In genomic region chr5:18359376-18360280, GRCm38 (mm10) we compare ENCODE assay signal across 10 mouse cellular contexts. TPM values are rescaled to one million over a fixed set of nuclear protein-coding genes. Genes with fewer than 3 reads are reported as not detected.
DNase-seq lines count a peak whose midpoint lies in the region; ATAC-seq and TF ChIP-seq lines count a peak whose summit lies in the region.
"Had no signal": no experiment of that assay in that cellular context is flagged by ENCODE, and none has a peak within 500 bp of the region (broad histone marks: within the 10 kb centered on the region; RNA-seq: fewer than 3 reads in every experiment).

No protein-coding gene starts in this region.

- DNase-seq in liver, adult 2 months (ENCODE audit: extremely low read depth, low read depth, low spot score): peak; percentile 42
- no peak for DNase-seq in liver
- peak; percentile 62 to 67 for DNase-seq in cerebellum, postnatal 36 days
- DNase-seq in gastrocnemius, postnatal 14 days: peak; percentile 33
- peak; percentile 81 for DNase-seq in intestine, embryonic 14.5 days (ENCODE audit: low spot score)
- peak; percentile 50 for DNase-seq in left cerebral cortex, postnatal 4 days
- DNase-seq in testis, postnatal 14 days (ENCODE audit: low spot score): peak; percentile 35

- peak overlapping the region; percentile 85 for H3K9ac ChIP-seq in liver, adult 2 months (ENCODE audit: low read depth, low read length)
- H3K9ac ChIP-seq in intestine, embryonic 14.5 days (ENCODE audit: low read length): peak overlapping the region; percentile 87
- peak overlapping the region; percentile 91 for H3K9ac ChIP-seq in midbrain, embryonic 15.5 days

- 1% methylated on average over 75 of the region's 76 CpGs for WGBS in liver, adult 2 months
- 1% methylated on average over 76 of the region's 76 CpGs for WGBS in intestine, embryonic 14.5 days
- WGBS in midbrain, embryonic 15.5 days: under 1% methylated on average over 76 of the region's 76 CpGs

- ATAC-seq in intestine, embryonic 14.5 days (replicated peaks; ENCODE audit: low FRiP score, low TSS enrichment, low read depth): peak; percentile 88
- peak; percentile 89 for ATAC-seq in midbrain, embryonic 15.5 days (replicated peaks)

- intact Hi-C loops in gastrocnemius, postnatal 14 days (cut with DNase I; ENCODE audit: low total_unique reads): no loop called here
- intact Hi-C loops in left cerebral cortex, postnatal 4 days (cut with DNase I): loop anchor here (5.0 kb wide), 1 partner anchor 272 kb away; no protein-coding TSS in a partner anchor

- H3K27me3 ChIP-seq in liver, adult 2 months (ENCODE audit: control insufficient read depth, insufficient read depth, low read length): peaks cover 10% of the 10 kb centered on the region
- H3K27me3 ChIP-seq in intestine, embryonic 14.5 days (replicated peaks; ENCODE audit: control insufficient read depth, insufficient read depth, low read length): no peaks in the 10 kb centered on the region
- no peaks in the 10 kb centered on the region for H3K27me3 ChIP-seq in midbrain, embryonic 15.5 days (replicated peaks)
- H3K27me3 ChIP-seq: CH12.LX had no signal

- no peaks in the 10 kb centered on the region for H3K79me2 ChIP-seq in liver, adult 2 months (ENCODE audit: control insufficient read depth, insufficient read depth, low read length)

- H3K9me3 ChIP-seq in intestine, embryonic 14.5 days (ENCODE audit: control insufficient read depth, low read length): 0 out of 2 replicates have a peak, but pooled peaks cover 3% of the 10 kb centered on the region
- H3K9me3 ChIP-seq in midbrain, embryonic 15.5 days: no peaks in the 10 kb centered on the region

- TF ChIP-seq POLR2A in liver, adult 2 months (IDR thresholded peaks at IDR 0.05; ENCODE audit: extremely low read depth, insufficient read depth, low read length): no peak

- H3K36me3 ChIP-seq in liver, adult 2 months (ENCODE audit: control insufficient read depth, insufficient read depth, low read length): no peaks in the 10 kb centered on the region
- H3K36me3 ChIP-seq in intestine, embryonic 14.5 days (ENCODE audit: control insufficient read depth, insufficient read depth, low read length): no peaks in the 10 kb centered on the region
- no peaks in the 10 kb centered on the region for H3K36me3 ChIP-seq in midbrain, embryonic 15.5 days (replicated peaks)

- H3K4me1 ChIP-seq in liver, adult 2 months (ENCODE audit: control insufficient read depth, insufficient read depth, low read length): peaks cover 7% of the 10 kb centered on the region
- H3K4me1 ChIP-seq in intestine, embryonic 14.5 days (replicated peaks; ENCODE audit: control insufficient read depth, insufficient read depth, low read length): peaks cover 8% of the 10 kb centered on the region; the same call in 1 of the 2 replicates
- peaks cover 18% of the 10 kb centered on the region for H3K4me1 ChIP-seq in midbrain, embryonic 15.5 days

- H3K4me2 ChIP-seq in intestine, embryonic 14.5 days (ENCODE audit: low read length): peak overlapping the region; percentile 91
- peak overlapping the region; percentile 70 for H3K4me2 ChIP-seq in midbrain, embryonic 15.5 days

- H3K27ac ChIP-seq in liver, adult 2 months (replicated peaks; ENCODE audit: insufficient read depth, low read depth, low read length): no peak overlapping the region
- H3K27ac ChIP-seq in intestine, embryonic 14.5 days (ENCODE audit: low read depth): peak overlapping the region; percentile 43
- peak overlapping the region; percentile 86 for H3K27ac ChIP-seq in midbrain, embryonic 15.5 days
- H3K27ac ChIP-seq: macrophage had no signal

- TF ChIP-seq CTCF in liver, adult 2 months (IDR thresholded peaks at IDR 0.05; ENCODE audit: low read depth, low read length): no peak

- peak overlapping the region; percentile 92 for H3K4me3 ChIP-seq in liver, adult 2 months (ENCODE audit: insufficient read depth, low read depth, low read length)
- peak overlapping the region; percentile 76 for H3K4me3 ChIP-seq in intestine, embryonic 14.5 days (ENCODE audit: low read depth, low read length)
- H3K4me3 ChIP-seq in midbrain, embryonic 15.5 days: peak overlapping the region; percentile 98

RNA-seq across cellular contexts. Expression of gene Gnai1, which starts 0.5 kb away (rescaled TPM):
- total RNA-seq in liver, adult 2 months (2014; rRNA removed): 0.55 and 0.81 TPM in 2 replicates
- 0.12 TPM in 2 replicates for polyA plus RNA-seq in liver, adult 2 months (2012; rRNA removed)
- 1 to 10 TPM; 6.5 to 7.8 TPM for total RNA-seq in gastrocnemius, postnatal 14 days (2021)
- 28.9 and 30.4 TPM in 2 replicates for polyA plus RNA-seq in intestine, embryonic 14.5 days (2014; fragmentation: Nextera tagmentation; extraction: Ambion mirVana)
- total RNA-seq in left cerebral cortex, postnatal 4 days (2021): 100 to 1,000 TPM; 159 TPM
- polyA plus RNA-seq in midbrain, embryonic 15.5 days (2015; fragmentation: Nextera tagmentation; extraction: Ambion mirVana): 89.0 and 90.6 TPM in 2 replicates
- total RNA-seq: CH12.LX had no signal
- polyA plus RNA-seq: macrophage had no signal

Comparison
In these comparisons a context has a peak if more than half of its experiments do, and no peak if none do; other contexts are left out.
1. RNA of gene Gnai1, which starts 0.5 kb away (total RNA-seq): 159 TPM in left cerebral cortex, postnatal 4 days; 6.5 to 7.8 TPM in gastrocnemius, postnatal 14 days and 0.55 to 0.81 TPM in liver, adult 2 months; every median in the first group is over 10 times any median in the second.
2. Peak in every context shown above with its lines, with median percentiles within 50 percentile points of each other: H3K4me3 ChIP-seq and H3K9ac ChIP-seq.